Mouse (Mus musculus): ENCODE measurements around the gene Upb1. TPM values are rescaled to one million over a fixed set of nuclear protein-coding genes. Genes with fewer than 3 reads are reported as not detected.

Upb1 gene
- polyA plus RNA-seq, 1 experiment from 2014 or later: 0.93 TPM

DNA sequence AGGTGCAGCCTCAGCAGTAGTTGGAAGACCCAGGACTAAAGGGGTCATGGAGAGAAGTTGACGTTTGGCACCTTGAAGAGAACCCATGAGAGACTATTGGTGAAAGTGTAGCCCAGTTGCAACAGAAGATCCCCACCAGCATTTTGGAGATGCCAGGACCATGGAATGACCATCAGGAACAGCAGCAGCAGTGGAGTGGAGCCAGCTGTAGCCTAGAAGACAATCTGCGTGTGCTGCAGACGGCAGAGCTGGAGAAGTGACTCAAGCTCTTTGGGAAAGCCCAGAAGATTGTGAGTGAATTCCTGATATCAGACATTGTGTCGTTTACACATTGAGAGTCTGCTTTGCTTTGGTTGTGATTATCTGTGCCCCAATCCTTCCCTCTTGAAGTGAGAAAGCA is 80.8 kb downstream of the Upb1 start:
- Histone ChIP-seq H3K4me1 (ENCODE audit: control insufficient read depth, insufficient read depth, low read length) (no peaks in the 10 kb centered on the region; the same call in 1 of the 2 replicates), H3K9me3 (ENCODE audit: control insufficient read depth, low read length) (no peaks in the 10 kb centered on the region), H3K4me3 (ENCODE audit: low read length) (no peak overlapping the region), H3K4me2 (replicated peaks; ENCODE audit: low read depth, low read length) (no peak overlapping the region), H3K27me3 (ENCODE audit: control insufficient read depth, insufficient read depth, low read length) (no peaks in the 10 kb centered on the region), H3K27ac (ENCODE audit: low read depth, low read length) (no peak overlapping the region), H3K9ac (ENCODE audit: low read depth, low read length) (no peak overlapping the region), H3K36me3 (ENCODE audit: control insufficient read depth, insufficient read depth, low read length) (no peaks in the 10 kb centered on the region)
- no peak for ATAC-seq (ENCODE audit: low FRiP score, low TSS enrichment)
- WGBS: 80% methylated on average over 4 of the region's 4 CpGs

- no peak overlapping the region for H3K9ac ChIP-seq (ENCODE audit: low read depth, low read length)
- no peaks in the 10 kb centered on the region for H3K27me3 ChIP-seq (ENCODE audit: control insufficient read depth, insufficient read depth, low read length)
- no peaks in the 10 kb centered on the region for H3K36me3 ChIP-seq (ENCODE audit: control insufficient read depth, insufficient read depth, low read length)
- H3K4me1 ChIP-seq (ENCODE audit: control insufficient read depth, insufficient read depth, low read length): no peaks in the 10 kb centered on the region
- no peaks in the 10 kb centered on the region for H3K9me3 ChIP-seq (ENCODE audit: control insufficient read depth, low read length)
- ATAC-seq (ENCODE audit: low FRiP score, low TSS enrichment): no peak
- no peak overlapping the region for H3K4me3 ChIP-seq (ENCODE audit: low read length)
- no peak overlapping the region for H3K4me2 ChIP-seq (replicated peaks; ENCODE audit: low read depth, low read length)
- no peak overlapping the region for H3K27ac ChIP-seq (ENCODE audit: low read depth, low read length)
- WGBS: 69% methylated on average over 5 of the region's 5 CpGs
These were observed 81.4 kb downstream of the Upb1 start for GRCm38 (mm10) chr10:75482271-75482670.

DNA sequence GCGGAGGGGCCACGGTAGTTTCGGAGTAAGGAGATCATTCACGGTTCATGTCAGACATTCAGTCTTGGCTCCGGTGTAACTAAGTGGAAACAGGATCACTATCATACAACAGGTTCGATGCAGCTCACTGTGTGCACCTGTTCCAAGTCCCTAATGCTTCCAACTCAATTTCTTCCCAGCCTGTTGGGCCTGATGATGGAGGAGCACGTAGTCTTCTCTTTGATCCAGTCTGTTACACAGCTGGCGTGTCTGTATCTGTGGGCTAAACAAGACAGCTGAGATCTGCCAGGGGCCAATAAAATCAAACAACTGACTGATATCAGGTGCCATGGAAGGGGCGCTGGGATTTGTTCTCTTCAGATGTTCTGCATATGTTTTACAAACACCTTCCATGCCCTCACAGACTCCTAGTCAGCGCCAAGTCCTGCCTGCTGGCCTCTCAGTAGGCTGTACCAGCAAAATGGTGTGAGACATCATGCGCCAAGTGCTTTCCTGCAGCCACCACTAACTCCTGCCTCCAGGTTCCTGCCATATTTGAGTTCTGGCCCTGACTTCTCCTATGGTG is 82.1 kb downstream of the Upb1 start:
- H3K4me3 ChIP-seq (ENCODE audit: low read length): no peak overlapping the region
- H3K36me3 ChIP-seq (ENCODE audit: control insufficient read depth, insufficient read depth, low read length): no peaks in the 10 kb centered on the region
- no peak overlapping the region for H3K4me2 ChIP-seq (replicated peaks; ENCODE audit: low read depth, low read length)
- H3K9ac ChIP-seq (ENCODE audit: low read depth, low read length): no peak overlapping the region
- no peaks in the 10 kb centered on the region for H3K4me1 ChIP-seq (ENCODE audit: control insufficient read depth, insufficient read depth, low read length)
- H3K27ac ChIP-seq (ENCODE audit: low read depth, low read length): no peak overlapping the region
- 87% methylated on average over 11 of the region's 11 CpGs for WGBS
- no peaks in the 10 kb centered on the region for H3K27me3 ChIP-seq (ENCODE audit: control insufficient read depth, insufficient read depth, low read length)
- ATAC-seq (ENCODE audit: low FRiP score, low TSS enrichment): no peak
- H3K9me3 ChIP-seq (ENCODE audit: control insufficient read depth, low read length): no peaks in the 10 kb centered on the region

DNA sequence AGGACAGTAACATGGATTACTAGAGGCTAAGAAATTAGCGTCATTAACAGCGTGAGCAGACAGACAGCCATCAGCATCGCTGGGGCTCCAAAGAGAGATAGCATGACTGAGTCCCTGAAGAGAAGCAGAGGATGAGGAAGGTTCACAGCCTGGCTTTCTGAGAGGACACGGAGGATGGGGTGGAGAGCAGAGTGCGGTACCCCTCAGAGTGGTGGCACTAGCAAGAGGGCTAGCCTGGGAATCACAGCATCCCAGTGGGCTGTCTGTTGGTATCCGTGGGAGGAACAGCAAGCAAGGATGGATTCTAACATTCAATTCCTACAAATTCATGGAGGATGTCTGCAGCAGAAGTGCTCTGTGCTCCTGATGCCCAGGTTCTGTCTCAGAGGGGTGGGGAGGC is 83.2 kb downstream of the Upb1 start:
- Histone ChIP-seq H3K4me2 (replicated peaks; ENCODE audit: low read depth, low read length) (no peak overlapping the region), H3K4me3 (ENCODE audit: low read length) (no peak overlapping the region), H3K27ac (ENCODE audit: low read depth, low read length) (no peak overlapping the region), H3K9ac (ENCODE audit: low read depth, low read length) (no peak overlapping the region), H3K9me3 (ENCODE audit: control insufficient read depth, low read length) (no peaks in the 10 kb centered on the region), H3K36me3 (ENCODE audit: control insufficient read depth, insufficient read depth, low read length) (no peaks in the 10 kb centered on the region), H3K27me3 (ENCODE audit: control insufficient read depth, insufficient read depth, low read length) (no peaks in the 10 kb centered on the region), H3K4me1 (ENCODE audit: control insufficient read depth, insufficient read depth, low read length) (no peaks in the 10 kb centered on the region)
- WGBS: 93% methylated on average over 6 of the region's 6 CpGs
- ATAC-seq (ENCODE audit: low FRiP score, low TSS enrichment): no peak

GRCm38 (mm10) chr10:75484767-75485166 is 83.9 kb downstream of the Upb1 start:
- H3K9me3 ChIP-seq (ENCODE audit: control insufficient read depth, low read length): no peaks in the 10 kb centered on the region
- 60% methylated on average over 6 of the region's 6 CpGs for WGBS
- H3K27ac ChIP-seq (ENCODE audit: low read depth, low read length): no peak overlapping the region
- H3K4me2 ChIP-seq (replicated peaks; ENCODE audit: low read depth, low read length): no peak overlapping the region
- H3K36me3 ChIP-seq (ENCODE audit: control insufficient read depth, insufficient read depth, low read length): no peaks in the 10 kb centered on the region
- no peaks in the 10 kb centered on the region for H3K27me3 ChIP-seq (ENCODE audit: control insufficient read depth, insufficient read depth, low read length)
- no peak overlapping the region for H3K9ac ChIP-seq (ENCODE audit: low read depth, low read length)
- no peak overlapping the region for H3K4me3 ChIP-seq (ENCODE audit: low read length)
- no peaks in the 10 kb centered on the region for H3K4me1 ChIP-seq (ENCODE audit: control insufficient read depth, insufficient read depth, low read length)
- ATAC-seq (ENCODE audit: low FRiP score, low TSS enrichment): no peak

- Histone ChIP-seq H3K36me3 (ENCODE audit: control insufficient read depth, insufficient read depth, low read length) (no peaks in the 10 kb centered on the region), H3K9ac (ENCODE audit: low read depth, low read length) (no peak overlapping the region), H3K27ac (ENCODE audit: low read depth, low read length) (no peak overlapping the region), H3K4me3 (ENCODE audit: low read length) (no peak overlapping the region), H3K27me3 (ENCODE audit: control insufficient read depth, insufficient read depth, low read length) (no peaks in the 10 kb centered on the region), H3K4me2 (replicated peaks; ENCODE audit: low read depth, low read length) (no peak overlapping the region), H3K4me1 (ENCODE audit: control insufficient read depth, insufficient read depth, low read length) (no peaks in the 10 kb centered on the region), H3K9me3 (ENCODE audit: control insufficient read depth, low read length) (no peaks in the 10 kb centered on the region)
- ATAC-seq (ENCODE audit: low FRiP score, low TSS enrichment): peak; percentile 76
- 33% methylated on average over 9 of the region's 9 CpGs for WGBS
These were observed 85.4 kb downstream of the Upb1 start for GRCm38 (mm10) chr10:75486086-75486979.

GRCm38 (mm10) chr10:75487131-75487530 is 86.2 kb downstream of the Upb1 start:
- 71% methylated on average over 3 of the region's 3 CpGs for WGBS
- ATAC-seq (ENCODE audit: low FRiP score, low TSS enrichment): no peak
- H3K36me3 ChIP-seq (ENCODE audit: control insufficient read depth, insufficient read depth, low read length): no peaks in the 10 kb centered on the region
- no peak overlapping the region for H3K4me2 ChIP-seq (replicated peaks; ENCODE audit: low read depth, low read length)
- H3K4me1 ChIP-seq (ENCODE audit: control insufficient read depth, insufficient read depth, low read length): no peaks in the 10 kb centered on the region
- H3K4me3 ChIP-seq (ENCODE audit: low read length): no peak overlapping the region
- H3K9me3 ChIP-seq (ENCODE audit: control insufficient read depth, low read length): no peaks in the 10 kb centered on the region
- no peak overlapping the region for H3K9ac ChIP-seq (ENCODE audit: low read depth, low read length)
- H3K27me3 ChIP-seq (ENCODE audit: control insufficient read depth, insufficient read depth, low read length): no peaks in the 10 kb centered on the region
- H3K27ac ChIP-seq (ENCODE audit: low read depth, low read length): no peak overlapping the region

DNA sequence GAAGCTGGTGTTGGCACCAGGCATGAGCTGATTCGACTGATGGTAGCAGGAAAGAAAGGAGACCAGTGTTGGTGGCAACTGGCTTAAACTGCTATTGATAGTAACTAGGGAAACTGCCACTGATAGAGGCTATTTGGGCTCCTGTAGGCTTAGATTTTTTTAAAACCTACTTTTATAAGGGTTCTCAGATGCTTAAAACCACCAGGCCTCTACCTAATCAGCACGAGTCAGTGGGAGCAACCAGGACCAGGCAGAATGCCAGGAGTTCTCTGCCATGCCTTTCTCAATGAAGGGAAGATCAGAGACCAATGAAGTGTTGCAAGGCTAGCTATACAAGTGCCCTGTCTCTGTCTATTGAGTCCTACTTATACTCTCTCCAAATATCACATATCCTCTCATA is 88.6 kb downstream of the Upb1 start:
- Histone ChIP-seq H3K36me3 (ENCODE audit: control insufficient read depth, insufficient read depth, low read length) (no peaks in the 10 kb centered on the region), H3K9me3 (ENCODE audit: control insufficient read depth, low read length) (no peaks in the 10 kb centered on the region), H3K9ac (ENCODE audit: low read depth, low read length) (no peak overlapping the region), H3K4me3 (ENCODE audit: low read length) (no peak overlapping the region), H3K4me2 (replicated peaks; ENCODE audit: low read depth, low read length) (no peak overlapping the region), H3K27me3 (ENCODE audit: control insufficient read depth, insufficient read depth, low read length) (no peaks in the 10 kb centered on the region), H3K4me1 (ENCODE audit: control insufficient read depth, insufficient read depth, low read length) (no peaks in the 10 kb centered on the region), H3K27ac (ENCODE audit: low read depth, low read length) (no peak overlapping the region)
- no peak for ATAC-seq (ENCODE audit: low FRiP score, low TSS enrichment)
- 77% methylated on average over 2 of the region's 2 CpGs for WGBS

- no peaks in the 10 kb centered on the region for H3K36me3 ChIP-seq (ENCODE audit: control insufficient read depth, insufficient read depth, low read length)
- H3K27ac ChIP-seq (ENCODE audit: low read depth, low read length): no peak overlapping the region
- H3K9ac ChIP-seq (ENCODE audit: low read depth, low read length): no peak overlapping the region
- H3K4me1 ChIP-seq (ENCODE audit: control insufficient read depth, insufficient read depth, low read length): no peaks in the 10 kb centered on the region
- no peaks in the 10 kb centered on the region for H3K9me3 ChIP-seq (ENCODE audit: control insufficient read depth, low read length)
- no peak for ATAC-seq (ENCODE audit: low FRiP score, low TSS enrichment)
- 89% methylated on average over 2 of the region's 2 CpGs for WGBS
- H3K4me3 ChIP-seq (ENCODE audit: low read length): no peak overlapping the region
- H3K27me3 ChIP-seq (ENCODE audit: control insufficient read depth, insufficient read depth, low read length): no peaks in the 10 kb centered on the region
- no peak overlapping the region for H3K4me2 ChIP-seq (replicated peaks; ENCODE audit: low read depth, low read length)
These were observed 89.8 kb downstream of the Upb1 start for GRCm38 (mm10) chr10:75490731-75491130.
